Mouse (Mus musculus) kidney, postnatal 14 days (tissue): ENCODE measurements around the gene Ppp6r3.
A peak's percentile ranks its signal among the peaks of the same experiment; 100 is the strongest.

Source experiments
- DNase-seq: peaks from one replicate; pipeline ENCODE4 v3.0.0; 2022; ENCODE audit warnings: mixed read lengths

Gene Ppp6r3

GRCm38 (mm10) chr19:3519471-3520169 lies 55.9 kb downstream of the Ppp6r3 start:
- DNase-seq = no peak

GRCm38 (mm10) chr19:3497216-3497615 lies 78.3 kb downstream of the Ppp6r3 start:
- no peak for DNase-seq

GRCm38 (mm10) chr19:3489826-3490225 lies 85.7 kb downstream of the Ppp6r3 start:
- DNase-seq = no peak

- DNase-seq = no peak
Measured at GRCm38 (mm10) chr19:3482831-3483230, 92.7 kb downstream of the Ppp6r3 start.

GRCm38 (mm10) chr19:3480101-3480500 lies 95.4 kb downstream of the Ppp6r3 start:
- DNase-seq = no peak

- DNase-seq = no peak
Measured at GRCm38 (mm10) chr19:3476996-3477395, 98.6 kb downstream of the Ppp6r3 start.

- no peak for DNase-seq
Measured at GRCm38 (mm10) chr19:3471218-3471617, 104.3 kb downstream of the Ppp6r3 start.

GRCm38 (mm10) chr19:3467574-3467973 lies 108.0 kb downstream of the Ppp6r3 start:
- DNase-seq = no peak

GRCm38 (mm10) chr19:3459986-3460385 lies 115.6 kb downstream of the Ppp6r3 start:
- no peak for DNase-seq

- DNase-seq = no peak
Measured at GRCm38 (mm10) chr19:3458331-3459099, 117.0 kb downstream of the Ppp6r3 start.

GRCm38 (mm10) chr19:3457700-3458099 lies 117.8 kb downstream of the Ppp6r3 start:
- no peak for DNase-seq

GRCm38 (mm10) chr19:3451649-3452048 lies 123.9 kb downstream of the Ppp6r3 start:
- DNase-seq = no peak

- peak; percentile 80 for DNase-seq
Measured at GRCm38 (mm10) chr19:3451170-3451569, 124.4 kb downstream of the Ppp6r3 start.

GRCm38 (mm10) chr19:3450714-3451113 lies 124.8 kb downstream of the Ppp6r3 start:
- DNase-seq = no peak

- DNase-seq = peak; percentile 26
Measured at GRCm38 (mm10) chr19:3449248-3449647, 126.3 kb downstream of the Ppp6r3 start.

GRCm38 (mm10) chr19:3447348-3447747 lies 128.2 kb downstream of the Ppp6r3 start:
- no peak for DNase-seq

- DNase-seq = no peak
Measured at GRCm38 (mm10) chr19:3441092-3441491, 134.5 kb downstream of the Ppp6r3 start.

GRCm38 (mm10) chr19:3440667-3441066 lies 134.9 kb downstream of the Ppp6r3 start:
- no peak for DNase-seq

GRCm38 (mm10) chr19:3437980-3438379 lies 137.6 kb downstream of the Ppp6r3 start:
- no peak for DNase-seq

GRCm38 (mm10) chr19:3436840-3437239 lies 138.7 kb downstream of the Ppp6r3 start:
- DNase-seq = peak; percentile 27

- DNase-seq = no peak
Measured at GRCm38 (mm10) chr19:3435824-3436223, 139.7 kb downstream of the Ppp6r3 start.

GRCm38 (mm10) chr19:3434641-3435040 lies 140.9 kb downstream of the Ppp6r3 start:
- no peak for DNase-seq

- no peak for DNase-seq
Measured at GRCm38 (mm10) chr19:3434124-3434523, 141.4 kb downstream of the Ppp6r3 start.

- no peak for DNase-seq
Measured at GRCm38 (mm10) chr19:3431969-3432368, 143.6 kb downstream of the Ppp6r3 start.
